Mouse (Mus musculus): ENCODE results near the gene Mogat2.

- no peak for TF ChIP-seq POLR2A (IDR thresholded peaks at IDR 0.05; ENCODE audit: low read depth, low read length)
- no peak for TF ChIP-seq CTCF (IDR thresholded peaks at IDR 0.05; ENCODE audit: borderline replicate concordance, insufficient read depth, low read length)
Measured at GRCm38 (mm10) chr7:99199451-99200175, 38.8 kb downstream of the Mogat2 start.
